Mouse (Mus musculus) hematopoietic stem cell, adult 5-6 weeks (primary cell): ENCODE measurements at regions not wholly inside any gene's neighbourhood (a gene's known extent, or its start where the extent isn't known, plus 50 kb on each side); places are given as distances from the start of the nearest gene placed in this dataset.

Source experiments
- ATAC-seq, 2 experiments: fragments of 125-278 bp in 1 of 2; replicated peaks in 1 of 2; 2 replicates each; pipeline ENCODE4 v1.8.0; 2016 to 2017; ENCODE audit warnings: inconsistent platforms in 2 of 2, mild to moderate bottlenecking in 2 of 2, moderate number of reproducible peaks in 2 of 2, low read depth in 1 of 2, moderate TSS enrichment in 1 of 2; ENCODE audit not compliant: low FRiP score in 2 of 2, poor library complexity in 2 of 2, severe bottlenecking in 2 of 2, insufficient read depth in 1 of 2, low TSS enrichment in 1 of 2

- ATAC-seq, result no peak
Measured at GRCm38 (mm10) chr7:137715126-137715900, 277.9 kb downstream of the Glrx3 start.

GRCm38 (mm10) chr7:137723361-137724040 is 286.1 kb downstream of the Glrx3 start:
- ATAC-seq, result no peak

GRCm38 (mm10) chr7:137726031-137726430 is 288.6 kb downstream of the Glrx3 start:
- ATAC-seq, result no peak

GRCm38 (mm10) chr7:137735873-137736527 is 298.6 kb downstream of the Glrx3 start:
- ATAC-seq, result no peak

- no peak for ATAC-seq
Measured at GRCm38 (mm10) chr7:137741702-137742101, 304.3 kb downstream of the Glrx3 start.

- no peak for ATAC-seq
Measured at GRCm38 (mm10) chr7:137742297-137742751, 304.9 kb downstream of the Glrx3 start.

- ATAC-seq, result no peak
Measured at GRCm38 (mm10) chr7:137745575-137745974, 308.2 kb downstream of the Glrx3 start.

- ATAC-seq, result no peak
Measured at GRCm38 (mm10) chr7:137745991-137746390, 308.6 kb downstream of the Glrx3 start.

- no peak for ATAC-seq
Measured at GRCm38 (mm10) chr7:137748936-137749335, 311.5 kb downstream of the Glrx3 start.

- no peak for ATAC-seq
Measured at GRCm38 (mm10) chr7:137750741-137751140, 313.3 kb downstream of the Glrx3 start.

GRCm38 (mm10) chr7:137751151-137751859 is 313.9 kb downstream of the Glrx3 start:
- no peak for ATAC-seq

GRCm38 (mm10) chr7:137765961-137766360 is 328.5 kb downstream of the Glrx3 start:
- ATAC-seq, result no peak

GRCm38 (mm10) chr7:137766721-137767120 is 329.3 kb downstream of the Glrx3 start:
- ATAC-seq, result no peak

GRCm38 (mm10) chr7:137773051-137773964 is 335.9 kb downstream of the Glrx3 start:
- no peak for ATAC-seq

- ATAC-seq, result no peak
Measured at GRCm38 (mm10) chr7:137773965-137774310, 336.5 kb downstream of the Glrx3 start.

- ATAC-seq, result no peak; a peak in 1 of 4 replicates
Measured at GRCm38 (mm10) chr7:137783954-137784353, 346.5 kb downstream of the Glrx3 start.

GRCm38 (mm10) chr7:137805361-137805760 is 367.9 kb downstream of the Glrx3 start:
- ATAC-seq, result no peak
